Mouse (Mus musculus): ENCODE results near the gene Gmds. TPM values are rescaled to one million over a fixed set of nuclear protein-coding genes. Genes with fewer than 3 reads are reported as not detected.

Gene Gmds
- total RNA-seq, 2 experiments from 2014 or later = 4.9 to 5.4 TPM

DNA sequence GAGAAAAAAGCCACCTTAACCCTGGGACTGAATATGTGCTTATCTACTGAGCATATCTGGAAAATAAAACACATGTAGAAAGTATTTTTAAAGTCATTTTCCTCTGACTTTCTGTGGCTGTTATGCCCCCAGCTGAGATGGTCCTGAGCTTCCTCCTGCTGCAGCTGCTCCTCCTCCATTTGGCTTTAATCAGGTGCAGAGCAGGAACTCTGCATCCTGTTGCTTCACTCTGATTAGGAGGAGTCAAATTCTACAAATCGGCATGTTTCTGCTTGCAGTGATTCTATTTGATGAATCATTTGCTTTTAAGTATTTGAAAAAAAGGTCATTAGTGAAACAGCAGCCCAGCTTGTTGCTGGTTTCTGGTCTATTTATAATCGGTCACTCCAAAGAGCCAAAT is 177.0 kb downstream of the Gmds start:
- no peak for DNase-seq

DNA sequence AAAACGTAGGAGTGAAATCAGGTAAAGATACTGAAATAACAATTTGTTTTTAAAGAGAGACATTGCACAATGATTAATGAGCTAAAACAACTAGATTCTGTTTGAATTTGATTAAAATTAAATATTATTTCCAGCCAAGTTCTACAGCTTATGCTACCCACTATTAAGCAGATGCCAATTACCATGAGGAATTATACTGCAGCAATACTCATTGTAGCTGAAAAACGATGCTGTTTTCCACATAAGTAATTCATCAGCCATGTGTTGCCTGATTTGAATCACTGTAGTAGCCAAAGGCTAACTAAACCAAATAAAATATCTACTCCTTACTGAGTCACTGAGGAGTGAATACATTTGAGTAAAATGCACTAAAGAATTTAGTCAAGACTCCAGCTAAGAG is 180.3 kb downstream of the Gmds start:
- no peak for DNase-seq

DNA sequence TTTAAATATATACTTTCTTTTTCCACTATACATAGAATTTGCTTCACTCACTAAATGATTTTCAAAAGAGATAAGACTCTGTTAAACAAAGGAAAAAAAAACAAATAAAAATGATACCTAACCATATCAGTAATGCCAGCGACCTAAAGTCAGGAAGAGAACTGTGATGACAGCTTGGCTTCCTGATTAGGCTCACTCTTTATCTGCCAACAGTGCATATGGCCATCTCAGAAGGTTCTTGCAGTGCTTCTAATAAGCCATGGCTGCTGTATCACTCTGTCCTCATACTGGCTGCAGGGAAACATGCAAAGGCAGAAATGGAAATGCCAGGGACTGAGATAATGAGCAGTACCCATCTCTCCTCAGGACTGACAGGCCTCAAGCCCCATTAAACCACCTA is 192.6 kb downstream of the Gmds start:
- DNase-seq = no peak

DNA sequence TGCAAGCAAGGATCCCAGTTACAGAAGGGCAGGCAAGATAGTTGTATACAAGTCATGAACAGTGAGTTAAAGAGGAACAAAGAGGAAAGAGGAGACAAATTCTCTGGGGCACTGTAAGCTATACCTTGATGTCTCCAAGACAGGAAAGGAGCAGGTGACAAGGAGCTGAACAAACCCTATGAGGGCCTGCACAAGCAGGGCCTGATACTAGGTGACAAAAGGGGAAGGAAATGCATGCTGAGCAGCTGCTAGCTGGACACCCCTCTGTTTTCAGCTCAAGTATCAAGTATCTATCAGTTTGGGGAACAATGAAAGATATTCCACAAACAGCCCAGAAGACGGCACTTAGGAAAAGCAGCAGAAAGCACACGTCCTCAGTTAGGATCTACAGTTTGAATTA is 193.4 kb downstream of the Gmds start:
- DNase-seq = no peak

DNA sequence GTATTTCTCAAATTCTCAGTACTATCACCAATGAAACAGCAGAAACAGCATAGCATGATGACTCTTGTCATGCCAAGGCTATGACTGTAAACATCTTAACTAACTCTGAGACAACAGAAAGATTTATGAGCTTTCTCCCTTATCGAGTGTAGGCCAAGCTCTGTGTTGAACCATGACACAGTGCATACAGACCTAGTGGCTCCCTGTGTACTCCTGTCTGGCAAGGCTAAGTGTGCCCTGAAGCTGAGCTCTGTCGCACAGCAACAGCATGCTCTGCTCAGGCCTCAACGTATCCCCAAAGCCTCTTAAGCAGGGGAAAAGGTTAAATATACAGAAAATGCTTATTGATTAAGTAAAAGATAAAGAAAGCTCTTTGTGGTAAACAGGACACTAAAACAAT is 194.9 kb downstream of the Gmds start:
- no peak for DNase-seq

DNA sequence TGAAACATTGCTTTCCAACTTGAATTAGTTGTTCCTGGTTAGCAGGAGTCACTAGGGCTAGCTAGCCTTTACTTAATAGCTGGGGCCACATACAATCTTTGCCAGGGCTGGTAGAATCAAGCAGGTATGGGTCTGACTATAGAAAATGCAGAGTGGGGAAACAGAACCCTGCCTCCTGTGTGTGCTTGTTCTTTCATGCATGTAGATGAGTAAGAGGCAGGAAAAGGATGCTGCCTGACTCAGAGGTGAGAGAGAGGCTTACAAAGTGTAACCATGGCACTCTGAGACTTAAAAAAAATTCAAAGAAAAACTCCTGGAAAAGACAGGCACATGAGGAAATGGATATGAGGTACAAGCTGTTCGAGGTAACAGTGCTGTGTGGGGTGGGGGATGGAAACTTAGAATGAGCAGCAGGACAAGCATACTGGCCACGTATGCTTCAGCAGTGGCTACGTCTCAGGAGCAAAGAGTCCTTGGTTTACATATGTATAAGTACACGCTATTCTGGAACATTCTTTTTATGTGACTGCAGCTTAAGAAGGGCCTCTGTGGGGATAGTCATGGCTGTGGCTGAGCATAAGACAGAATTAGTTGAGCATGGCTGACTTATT is 203.8 kb downstream of the Gmds start:
- no peak for DNase-seq

DNA sequence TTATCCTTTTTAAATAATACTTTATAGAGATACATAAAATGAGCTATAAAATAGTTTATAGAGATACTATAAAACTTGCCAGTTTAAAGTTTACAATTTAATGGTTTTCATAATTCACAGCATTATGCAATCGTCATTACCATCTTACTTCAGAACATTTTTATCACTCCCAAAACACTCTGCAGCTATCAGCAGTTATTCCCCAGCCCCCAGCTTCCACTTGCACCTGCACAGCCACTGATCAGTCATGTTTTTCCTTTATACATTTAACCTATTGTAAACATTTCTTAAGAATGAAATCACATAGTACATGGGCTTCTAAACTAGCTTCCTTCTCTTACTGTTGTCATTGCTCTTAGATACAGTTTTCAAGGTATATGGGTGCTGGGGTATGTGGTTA is 208.6 kb downstream of the Gmds start:
- no peak for DNase-seq

DNA sequence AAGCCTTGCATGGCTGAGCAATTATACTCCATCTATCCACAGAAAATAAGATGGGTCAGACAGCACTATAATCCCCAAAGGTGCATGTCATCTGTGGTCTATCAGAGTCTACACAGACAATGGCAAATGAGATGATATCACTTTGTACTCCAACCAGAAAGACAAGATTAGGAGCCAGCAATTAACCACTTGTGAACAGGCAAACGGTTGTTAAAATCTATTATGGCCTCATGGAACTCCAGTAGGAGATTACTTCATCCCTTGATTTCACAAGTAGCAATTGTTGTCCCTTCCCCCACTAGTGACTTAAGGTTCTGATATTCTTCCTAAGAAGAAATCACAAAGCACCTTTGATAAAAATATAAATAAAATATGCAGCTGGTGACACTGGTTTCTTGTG is 220.2 kb downstream of the Gmds start:
- DNase-seq = no peak

DNA sequence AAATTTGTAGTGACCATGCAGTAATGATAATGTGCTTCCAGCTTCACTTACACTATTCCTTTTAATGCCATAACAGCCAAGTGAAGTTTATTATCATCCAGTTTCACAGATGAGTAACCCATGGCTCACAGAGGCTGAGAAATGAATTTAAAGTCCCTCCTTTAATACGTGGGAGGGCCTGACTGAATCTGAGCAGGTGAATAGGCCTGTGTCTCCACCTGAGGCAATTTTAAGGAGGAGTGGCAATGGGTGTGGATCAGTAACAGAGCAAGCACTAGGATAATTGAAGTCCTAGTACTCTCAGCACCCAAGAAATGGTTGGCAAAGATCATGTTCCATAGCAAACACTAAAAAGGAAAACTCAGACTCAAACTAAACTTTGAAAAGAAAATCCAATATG is 223.1 kb downstream of the Gmds start:
- DNase-seq = no peak

DNA sequence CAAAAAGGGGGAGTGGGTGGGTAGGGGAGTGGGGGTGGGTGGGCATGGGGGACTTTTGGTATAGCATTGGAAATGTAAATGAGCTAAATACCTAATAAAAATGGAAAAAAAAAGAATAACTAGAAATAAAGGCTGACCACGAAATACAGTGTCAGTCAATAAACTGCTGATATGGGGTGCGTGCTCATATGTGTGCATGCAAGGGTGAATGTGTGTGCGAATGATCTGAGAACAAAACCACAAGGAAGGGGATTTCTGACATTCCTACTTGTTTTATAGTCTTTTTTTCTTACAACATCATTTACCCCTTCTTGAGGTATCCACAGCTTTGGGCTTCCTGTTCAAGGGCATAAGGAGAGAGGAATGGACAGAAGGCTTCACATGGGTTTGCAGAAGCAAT is 224.7 kb downstream of the Gmds start:
- DNase-seq = no peak

DNA sequence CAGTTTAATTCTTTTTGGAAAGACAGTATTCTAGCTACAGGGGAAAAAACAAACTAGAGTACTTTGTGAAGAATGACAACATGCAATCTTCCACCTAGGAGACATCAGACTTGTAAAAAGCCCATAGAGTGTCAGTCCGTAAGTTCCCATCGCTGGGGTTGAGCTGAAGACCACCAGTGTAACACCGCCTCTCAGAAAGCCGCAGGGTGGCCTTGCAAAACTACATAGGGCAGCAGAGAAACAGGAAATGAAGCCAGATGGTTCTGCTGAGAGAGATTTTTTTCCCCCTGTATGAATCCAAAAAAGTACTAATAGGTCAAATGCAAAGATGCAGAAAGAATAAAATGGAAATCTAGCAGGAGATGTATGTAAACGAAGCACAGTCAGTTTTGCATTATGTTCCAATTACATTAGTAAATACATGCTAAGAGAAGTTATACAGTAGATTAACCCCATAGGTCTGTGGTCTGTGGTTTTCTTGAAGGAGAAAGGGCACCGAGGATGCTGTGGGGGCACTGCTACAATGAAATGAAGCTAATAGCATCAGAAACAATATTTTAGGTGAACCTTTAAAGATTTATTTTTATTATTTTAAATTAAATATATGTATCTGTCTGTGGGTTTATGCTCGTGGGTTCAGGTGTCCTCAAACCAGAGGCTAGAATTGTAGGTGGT is 250.1 kb downstream of the Gmds start:
- DNase-seq = no peak

DNA sequence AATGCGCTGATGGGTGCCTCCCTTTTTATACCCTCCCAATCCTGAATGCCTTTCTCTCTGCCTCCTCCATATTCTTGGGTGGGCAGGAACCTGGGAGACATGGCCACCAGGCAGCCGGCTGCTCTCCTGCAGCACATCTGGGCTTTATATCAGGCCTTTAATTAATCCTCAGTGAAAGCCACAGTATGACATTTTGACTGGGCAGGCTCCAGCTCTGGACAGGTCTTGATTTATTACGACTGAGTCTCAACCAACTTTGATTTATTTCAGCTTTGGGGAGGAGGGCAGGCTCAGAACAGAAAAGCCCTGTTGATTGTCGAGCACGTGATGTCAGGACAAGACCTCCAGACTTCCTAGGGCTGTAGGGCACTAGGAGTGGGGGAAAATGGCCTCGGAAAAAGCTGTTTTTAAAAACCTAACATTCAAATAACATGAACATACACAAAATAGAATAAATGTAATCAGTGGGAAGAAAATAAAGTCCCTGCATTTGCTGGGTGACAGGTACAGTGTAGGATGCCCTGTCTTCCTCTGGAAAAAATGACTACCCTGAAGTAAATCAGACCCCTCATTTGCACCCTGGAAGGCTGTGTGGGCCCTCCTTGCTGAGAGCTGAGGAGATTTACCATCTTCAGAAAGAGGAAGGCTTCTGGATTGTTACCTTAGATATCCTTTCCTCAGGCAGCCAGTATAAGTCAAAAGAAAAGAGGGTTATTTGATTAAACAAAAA is 257.9 kb downstream of the Gmds start:
- peak; percentile 4 to 18 for DNase-seq

DNA sequence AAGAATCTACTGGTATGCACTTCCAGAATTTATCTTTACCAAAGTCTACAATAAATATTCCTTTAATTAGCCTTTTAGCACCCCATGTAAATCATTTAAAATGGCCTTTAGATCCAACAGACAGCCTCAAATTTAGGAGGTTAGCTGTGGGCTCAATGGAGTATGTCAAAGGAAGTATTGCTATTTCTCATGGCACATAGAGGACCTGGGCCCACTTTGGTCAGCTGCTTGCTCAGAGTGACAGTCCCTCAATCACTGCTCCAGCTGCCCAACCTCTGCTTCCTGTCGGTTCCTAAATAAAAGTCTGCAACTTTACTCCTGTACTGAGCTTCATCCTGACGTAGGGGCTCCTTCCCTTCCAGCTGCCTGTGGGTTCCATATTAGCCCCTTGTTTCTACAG is 264.9 kb downstream of the Gmds start:
- DNase-seq = no peak

DNA sequence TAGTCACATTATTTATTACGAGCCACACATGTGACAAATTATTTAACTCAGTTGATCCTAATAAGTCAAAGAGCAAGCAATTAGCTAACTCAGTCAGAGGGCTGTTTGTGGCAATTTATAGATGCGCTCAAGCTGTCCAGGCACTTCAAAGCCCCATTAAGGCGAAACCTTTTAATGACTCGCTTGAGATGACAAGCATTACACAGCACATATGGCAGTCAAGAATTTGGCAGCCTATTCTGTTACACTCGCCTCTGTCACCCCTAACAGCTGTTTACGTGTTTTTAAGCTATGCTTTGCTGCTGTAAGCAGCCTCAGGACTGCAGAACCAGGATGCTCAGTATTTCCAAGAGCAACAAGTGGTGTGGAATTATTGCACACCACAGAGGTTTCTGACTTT is 283.2 kb downstream of the Gmds start:
- DNase-seq = no peak

DNA sequence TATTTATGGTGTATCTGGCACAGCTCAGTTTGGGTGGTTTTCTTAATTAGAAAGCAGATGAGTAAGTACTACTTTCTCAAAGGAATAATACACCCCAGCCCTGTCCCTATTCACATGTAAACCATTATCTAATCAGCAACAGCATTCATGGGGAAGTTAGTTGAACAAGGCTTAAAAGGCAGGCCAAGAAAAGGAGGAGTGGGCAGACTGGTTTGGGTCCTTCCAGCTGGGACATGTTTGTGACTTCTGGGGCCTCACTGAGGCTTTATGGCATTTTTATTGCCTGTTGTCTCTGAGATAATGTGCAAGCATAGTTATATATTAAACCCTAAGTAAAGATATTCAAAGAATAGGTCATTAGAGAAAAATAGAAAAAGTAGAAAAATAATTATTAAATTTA is 285.0 kb downstream of the Gmds start:
- no peak for DNase-seq

DNA sequence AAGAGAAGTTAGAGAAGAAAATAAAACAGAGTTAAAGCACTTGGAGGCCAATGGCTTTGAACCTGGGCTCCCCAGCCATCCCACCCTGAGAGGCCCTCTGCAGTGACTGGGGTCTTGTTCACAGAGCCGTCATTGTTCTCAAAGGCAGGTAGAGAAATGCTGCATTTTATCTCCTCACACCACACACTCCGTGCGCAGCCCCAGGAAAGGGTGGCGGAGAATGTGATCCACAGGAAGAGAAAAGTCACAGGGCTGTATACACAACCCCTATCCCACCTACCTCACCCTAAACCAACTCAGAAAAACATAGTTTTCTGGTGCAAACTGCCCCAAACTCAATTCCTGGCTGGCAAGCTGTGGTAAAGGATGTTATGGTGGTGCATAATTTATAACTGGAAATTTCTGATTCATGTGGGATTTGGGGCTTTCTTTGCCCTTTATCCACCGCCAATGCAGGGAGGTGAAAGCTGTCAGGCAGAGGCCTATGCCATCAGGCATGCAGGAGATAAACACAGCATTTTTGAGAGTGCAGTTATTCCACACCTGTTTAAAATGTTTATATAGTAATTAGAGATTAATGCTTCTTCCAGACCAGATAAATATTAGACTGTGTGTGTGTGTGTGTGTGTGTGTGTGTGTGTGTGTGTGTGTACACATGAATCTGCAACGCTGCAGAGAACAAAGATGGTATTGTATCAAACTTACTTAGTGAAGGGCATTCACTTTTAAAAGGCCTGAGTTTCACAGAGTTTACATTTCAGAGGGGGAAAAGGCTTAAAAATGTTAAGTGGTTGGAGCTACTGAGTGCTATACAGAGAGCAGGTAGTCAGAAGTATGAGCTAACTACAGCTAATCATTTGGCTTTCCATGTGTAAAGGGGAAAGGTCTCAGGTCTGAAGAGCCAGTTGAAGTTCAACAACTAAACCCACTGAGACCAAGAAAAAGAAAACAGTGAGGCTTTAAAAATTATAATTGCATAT is 290.3 kb downstream of the Gmds start:
- no peak for DNase-seq

DNA sequence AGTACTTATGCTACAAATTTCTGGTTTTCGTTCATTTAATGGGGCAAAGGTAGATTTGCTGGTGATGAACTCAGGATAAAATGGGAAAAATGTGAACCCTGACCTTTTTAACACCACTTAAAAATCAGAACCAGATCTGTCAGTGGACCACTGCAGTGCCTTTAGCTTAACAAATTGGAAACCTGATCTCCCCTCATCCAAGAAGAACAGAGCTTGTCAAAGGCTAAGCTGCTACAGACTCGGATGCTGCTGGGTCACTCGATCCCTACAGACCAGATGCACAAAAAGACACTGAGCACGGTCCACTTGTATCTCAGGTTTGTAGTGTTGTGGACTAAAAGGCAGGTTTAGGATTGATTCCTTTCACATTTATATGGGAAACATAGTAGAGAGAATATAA is 291.6 kb downstream of the Gmds start:
- DNase-seq = no peak

DNA sequence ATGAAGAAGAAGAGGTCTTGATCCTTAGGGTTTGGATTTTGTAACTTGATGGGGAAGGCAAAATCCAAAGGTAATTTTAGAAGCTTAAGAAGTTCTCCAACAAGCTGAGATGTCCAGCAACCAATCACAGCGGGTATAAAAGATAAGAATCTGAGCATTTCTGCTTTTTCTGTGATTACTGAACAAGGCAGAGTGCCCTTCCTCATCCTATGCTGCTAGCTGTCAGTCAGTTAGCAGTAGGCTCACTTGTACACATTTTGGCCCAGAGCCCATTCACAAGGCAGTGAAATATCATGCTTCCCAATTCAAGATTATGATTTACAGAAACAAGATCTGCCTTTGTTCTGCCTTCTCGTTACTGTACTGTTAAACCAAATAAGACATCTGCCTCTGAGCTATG is 295.8 kb downstream of the Gmds start:
- DNase-seq = no peak

DNA sequence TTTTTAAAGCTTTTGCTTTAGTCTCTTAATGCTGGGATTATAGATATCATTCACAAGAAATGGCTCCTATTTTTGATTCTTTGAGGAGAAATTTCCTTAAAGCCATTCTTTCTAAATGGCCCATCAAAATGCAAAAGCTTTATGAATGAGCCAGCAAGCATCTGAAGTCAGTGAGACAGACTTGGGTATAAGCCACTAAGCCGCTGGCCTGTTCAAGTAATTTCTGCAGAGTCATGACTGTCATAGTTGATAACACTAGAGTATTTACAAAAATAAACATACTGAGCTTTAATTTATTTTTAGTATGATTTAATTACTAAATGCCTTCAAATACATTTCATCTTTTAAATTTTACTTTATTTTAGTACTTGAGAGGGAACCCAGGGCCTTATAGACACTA is 297.7 kb downstream of the Gmds start:
- DNase-seq = no peak

DNA sequence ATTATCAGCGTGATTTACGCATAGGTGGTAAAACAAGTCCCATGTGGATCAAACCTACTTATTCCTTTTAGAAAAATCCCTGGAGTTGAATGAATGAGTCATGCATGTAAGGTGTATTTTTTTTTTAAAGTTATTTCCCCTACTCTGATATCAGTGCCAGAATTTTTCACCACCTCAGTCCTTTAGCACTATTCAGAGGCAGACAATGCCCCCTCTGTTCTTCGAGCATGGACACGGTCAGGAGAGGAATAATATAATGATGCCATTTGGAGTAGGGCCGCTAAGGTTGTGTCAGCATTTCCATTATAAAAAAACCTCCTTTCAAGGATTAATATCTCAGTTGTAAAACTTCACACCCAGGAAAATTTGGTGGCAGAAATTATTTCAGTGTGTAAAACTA is 301.6 kb downstream of the Gmds start:
- no peak for DNase-seq

DNA sequence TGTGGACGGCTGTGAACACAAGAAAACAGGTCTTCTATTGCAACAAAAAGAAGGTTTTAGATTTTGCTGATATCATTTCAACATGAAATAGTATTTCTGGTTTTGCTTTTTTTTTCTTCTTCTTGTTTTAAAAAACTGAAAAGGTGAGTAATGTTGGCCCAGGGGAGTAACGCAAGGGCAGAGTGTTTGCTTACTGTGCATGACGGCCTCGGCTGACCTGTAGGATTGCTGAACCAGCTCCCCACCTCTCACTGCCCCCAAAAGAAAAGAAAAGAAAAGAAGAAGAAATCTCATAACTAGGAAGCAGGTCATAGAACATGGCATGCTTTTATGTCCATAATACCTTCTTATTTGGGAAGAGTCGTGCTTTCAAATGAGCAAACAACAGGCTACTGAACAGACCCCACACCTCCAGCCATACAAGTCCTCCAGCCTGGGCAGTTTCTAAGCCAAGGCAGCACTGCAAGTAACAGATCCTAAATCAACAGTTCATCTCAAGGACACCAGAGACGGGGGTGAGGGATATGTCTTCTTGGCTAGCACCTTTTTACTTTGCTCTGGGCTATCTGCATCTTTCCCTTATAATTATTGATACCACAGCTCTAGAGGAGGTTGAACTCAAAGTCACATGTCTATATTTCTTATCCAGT is 303.6 kb downstream of the Gmds start:
- DNase-seq = no peak

DNA sequence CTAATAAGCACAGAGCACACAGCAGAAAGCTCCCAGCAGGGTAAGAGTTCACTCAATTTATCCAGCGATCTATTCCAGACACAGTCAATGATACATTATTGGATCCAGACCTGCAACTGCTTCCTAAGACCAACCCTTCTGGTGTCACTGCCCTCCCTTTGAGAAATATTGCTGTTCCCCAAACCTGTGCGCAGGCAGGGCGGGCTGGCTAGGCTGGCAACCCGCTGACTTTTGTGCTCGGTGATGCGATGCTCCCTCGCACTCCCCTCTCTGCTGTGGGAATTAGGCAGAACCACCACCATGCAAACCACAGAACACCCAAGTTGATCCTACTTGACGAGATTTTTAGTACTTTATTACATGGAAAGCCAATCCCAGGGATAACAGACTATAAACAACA is 304.4 kb downstream of the Gmds start:
- no peak for DNase-seq
